Mouse (Mus musculus) layer of hippocampus, adult 18-20 months (tissue): ENCODE measurements around the gene Dok3. TPM values are rescaled to one million over a fixed set of nuclear protein-coding genes. Genes with fewer than 3 reads are reported as not detected.
A peak's percentile ranks its signal among the peaks of the same experiment; 100 is the strongest.

Experiments used
- DNase-seq, 2 experiments: peaks; one replicate each; pipeline ENCODE4 v3.0.0; 2022; ENCODE audit warnings: low spot score in 2 of 2
- total RNA-seq, 2 experiments: library from RNA; stranded (reverse); gene quantifications; 2 replicates each; pipeline ENCODE4 v1.2.3; 2021

The Dok3 gene
- total RNA-seq, 2 experiments from 2014 or later = 14.5 to 16.4 TPM

DNA sequence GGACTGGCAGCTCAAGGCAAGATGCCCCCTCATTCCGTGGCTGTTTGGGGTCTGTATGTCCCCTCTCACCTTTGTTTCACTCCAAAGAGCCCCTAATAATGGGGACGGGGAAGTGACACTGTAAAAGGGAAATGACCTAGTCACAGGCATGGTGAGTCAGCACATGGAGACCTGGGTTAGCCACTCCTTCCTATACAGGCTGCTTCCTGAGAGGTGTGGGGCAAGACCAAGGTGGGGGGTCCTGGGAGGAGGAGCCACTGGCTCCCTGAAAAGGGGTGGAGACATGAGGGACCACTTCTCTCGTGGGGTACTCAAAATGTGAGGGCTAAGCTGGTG, 18.8 kb downstream of the Dok3 start:
- DNase-seq = no peak

DNA sequence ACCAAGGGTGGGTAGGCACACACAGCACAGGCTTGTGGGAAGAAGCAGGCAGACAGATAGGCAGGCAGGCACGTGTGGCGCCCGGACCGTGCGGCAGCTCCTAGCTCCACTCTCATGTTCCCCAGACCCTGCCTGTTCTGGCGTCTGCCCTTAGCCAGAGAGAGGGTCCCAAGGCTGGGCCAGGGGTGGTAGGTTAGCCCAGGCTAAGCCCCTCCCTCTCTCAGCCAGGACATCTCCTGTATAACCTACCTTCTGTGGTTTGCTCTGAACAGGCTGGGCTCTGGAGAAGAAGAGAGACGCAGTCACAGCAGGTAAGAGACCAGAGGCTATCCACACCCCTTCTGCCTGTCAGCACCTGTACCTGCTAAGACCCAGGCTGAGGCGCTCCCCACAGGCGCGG, 20.6 kb downstream of the Dok3 start:
- no peak for DNase-seq

DNA sequence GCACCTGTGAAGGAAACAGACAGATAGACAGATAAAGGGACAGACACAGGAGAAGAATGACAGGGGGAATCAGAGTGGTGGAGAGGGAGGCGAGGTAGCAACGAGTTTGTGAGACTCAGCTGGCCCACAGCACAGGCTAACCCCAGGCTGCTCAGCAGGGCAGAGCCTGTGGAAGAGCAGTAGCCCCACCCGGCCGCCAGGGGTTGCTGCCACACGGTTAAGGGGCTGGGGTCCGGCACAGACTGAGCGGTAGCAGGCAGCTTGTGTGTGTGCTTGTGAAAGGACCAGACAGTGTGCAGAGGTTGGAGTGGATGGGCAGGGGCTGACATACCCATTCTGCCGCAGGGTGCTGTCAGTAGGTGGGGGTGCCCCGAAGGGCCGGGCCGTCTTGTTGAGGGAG, 21.2 kb downstream of the Dok3 start:
- DNase-seq = no peak

DNA sequence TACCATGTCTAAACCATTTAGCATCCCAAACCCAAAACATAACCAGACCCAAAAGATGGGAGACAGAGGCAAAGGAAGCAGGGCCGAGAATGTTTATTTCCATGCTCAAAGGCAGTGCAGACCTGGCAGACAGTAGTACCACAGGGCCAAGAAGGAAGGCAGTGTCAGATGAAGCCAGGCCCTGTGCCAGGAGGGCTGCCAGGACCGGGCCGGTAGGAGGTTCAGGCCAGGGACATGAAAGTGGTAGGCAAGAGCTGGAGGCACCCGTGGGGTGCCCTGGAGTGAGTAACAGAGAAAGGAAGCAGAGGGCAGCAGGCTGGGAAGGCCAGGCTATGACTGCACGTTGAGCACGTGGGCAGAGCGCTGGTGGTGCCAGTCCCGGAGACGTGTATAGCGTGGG, 22.4 kb downstream of the Dok3 start:
- no peak for DNase-seq

DNA sequence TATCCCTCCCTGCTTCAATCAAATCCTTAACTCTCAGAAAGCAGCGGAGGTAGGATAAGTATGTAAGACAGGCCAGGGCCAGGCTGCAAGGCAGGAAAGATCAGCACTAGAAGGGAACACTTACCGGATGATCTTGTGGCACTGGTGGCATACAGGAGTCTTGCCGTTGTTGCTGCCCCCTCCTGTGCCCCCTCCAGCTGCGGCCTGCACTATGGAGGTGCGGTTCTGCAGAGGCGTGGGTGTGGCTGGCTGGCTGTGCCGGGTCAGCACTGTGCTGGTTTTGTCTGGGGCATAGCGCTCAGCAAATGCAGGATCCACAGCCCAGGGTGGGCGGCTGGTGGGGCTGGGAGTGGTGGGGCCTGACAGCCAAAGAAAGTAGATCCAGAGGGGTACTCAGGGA, 23.3 kb downstream of the Dok3 start:
- DNase-seq = no peak

DNA sequence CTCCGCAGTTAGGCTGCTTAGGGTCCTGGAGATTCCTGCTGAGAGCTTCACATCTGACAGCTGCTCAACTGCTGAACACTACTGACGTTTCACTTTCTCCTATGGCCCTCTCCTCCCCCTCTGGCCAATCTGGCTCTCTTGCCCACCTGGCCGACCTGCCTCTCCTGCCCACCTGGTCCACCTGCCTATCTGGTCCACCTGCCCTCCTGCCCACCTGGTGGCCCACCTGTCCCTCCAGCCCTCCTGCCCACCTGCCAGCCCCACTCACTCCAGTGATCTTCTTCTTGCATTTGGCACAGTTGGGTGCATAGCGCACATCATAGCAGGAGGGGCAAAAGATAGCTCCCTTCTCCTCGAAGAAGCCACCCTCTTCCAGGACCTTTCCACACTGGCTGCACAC, 24.7 kb downstream of the Dok3 start:
- no peak for DNase-seq

DNA sequence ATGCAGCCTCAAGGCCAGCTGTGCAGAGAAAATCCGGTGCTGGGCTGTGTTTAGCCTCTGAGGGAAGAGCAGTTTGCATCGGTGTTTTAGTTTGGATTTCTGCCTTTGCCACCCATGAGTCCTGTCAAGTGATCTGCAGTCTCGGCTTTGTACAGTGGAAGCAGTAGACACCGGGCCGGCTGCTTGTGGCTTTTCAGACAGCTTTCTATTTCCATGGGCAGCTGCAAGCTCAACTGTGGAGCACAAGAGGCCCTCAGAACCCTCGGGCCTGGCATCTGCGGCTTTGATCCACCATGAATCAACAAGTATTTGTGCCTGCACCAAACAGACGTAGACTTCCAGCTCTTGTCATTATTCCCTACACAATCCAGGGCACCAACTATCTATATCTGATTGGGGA, 26.7 kb downstream of the Dok3 start:
- no peak for DNase-seq

DNA sequence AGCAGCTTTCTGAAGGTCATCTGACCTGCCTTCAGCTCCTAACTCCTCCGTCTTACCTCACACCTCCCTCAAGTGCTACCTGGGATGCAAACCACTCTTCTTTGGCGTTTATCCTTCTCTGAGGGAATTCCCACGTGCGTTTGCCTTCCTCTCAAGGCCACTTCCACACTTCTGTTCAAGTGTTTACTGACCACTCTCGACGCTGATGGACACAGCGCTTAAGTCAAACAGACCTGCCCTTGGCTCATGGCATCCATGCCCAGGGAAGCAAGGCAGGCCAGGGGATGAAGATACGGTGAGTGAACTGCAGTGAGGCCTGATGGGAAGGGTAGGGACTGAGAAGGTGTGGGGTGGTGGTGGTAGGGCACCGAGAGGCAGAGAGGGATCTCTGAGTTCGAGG, 28.5 kb downstream of the Dok3 start:
- DNase-seq = no peak

DNA sequence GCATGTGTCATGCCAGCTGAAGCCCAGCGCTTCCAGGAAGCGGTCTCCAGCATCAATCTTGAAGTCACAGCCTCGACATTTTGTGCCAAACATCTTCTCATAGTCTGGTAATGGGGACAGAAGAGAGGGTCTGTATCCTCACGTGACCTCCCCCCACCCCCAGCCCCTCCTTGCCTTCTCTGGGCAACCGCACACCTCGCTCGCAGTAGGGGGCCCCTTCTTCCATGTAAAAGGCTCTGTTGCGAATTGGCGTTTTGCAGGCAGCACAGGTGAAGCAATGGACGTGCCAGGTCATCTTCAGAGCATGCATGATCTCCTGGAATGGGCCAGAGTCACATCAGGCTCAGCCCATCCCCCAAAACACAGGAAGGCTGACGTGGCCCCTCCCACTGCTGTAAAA, 30.2 kb downstream of the Dok3 start:
- no peak for DNase-seq

DNA sequence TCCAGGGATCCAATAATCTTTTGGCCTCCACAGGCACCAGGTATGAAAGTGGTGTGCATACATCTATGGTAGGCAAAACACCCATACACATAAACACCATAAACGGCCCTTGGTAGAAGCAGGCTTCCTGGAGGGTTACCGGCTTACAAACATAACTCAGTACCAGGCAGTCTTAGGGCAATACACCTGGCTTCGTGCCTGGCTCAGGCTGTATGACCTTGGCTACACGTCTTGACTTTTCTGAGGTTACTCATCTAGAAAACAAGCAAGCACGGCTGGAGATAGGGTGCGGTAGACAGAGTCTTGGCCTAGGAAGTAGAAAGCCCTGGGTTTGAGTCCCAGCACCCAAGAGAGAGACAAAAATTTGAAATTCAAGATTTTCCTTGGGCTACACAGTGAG, 32.4 kb downstream of the Dok3 start:
- DNase-seq = no peak

DNA sequence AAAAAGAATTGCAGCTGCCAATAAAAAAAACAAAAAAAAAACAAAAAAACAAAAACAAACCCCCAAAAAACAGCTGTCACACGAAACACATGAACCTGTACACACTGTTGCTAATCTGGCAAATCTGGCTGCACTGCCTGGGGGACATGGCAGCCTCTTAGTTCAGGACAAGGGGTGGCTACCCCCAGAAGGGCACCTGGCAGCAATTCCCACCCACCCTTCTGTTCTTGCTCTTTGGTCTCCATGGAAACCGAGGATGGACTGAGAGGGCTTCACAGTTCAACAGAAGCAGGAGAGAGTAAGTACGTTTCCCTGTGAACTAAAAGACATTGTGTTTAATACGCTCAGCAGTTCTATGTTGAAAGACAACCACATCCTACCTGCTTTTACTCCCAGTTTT, 33.4 kb downstream of the Dok3 start:
- DNase-seq = no peak

DNA sequence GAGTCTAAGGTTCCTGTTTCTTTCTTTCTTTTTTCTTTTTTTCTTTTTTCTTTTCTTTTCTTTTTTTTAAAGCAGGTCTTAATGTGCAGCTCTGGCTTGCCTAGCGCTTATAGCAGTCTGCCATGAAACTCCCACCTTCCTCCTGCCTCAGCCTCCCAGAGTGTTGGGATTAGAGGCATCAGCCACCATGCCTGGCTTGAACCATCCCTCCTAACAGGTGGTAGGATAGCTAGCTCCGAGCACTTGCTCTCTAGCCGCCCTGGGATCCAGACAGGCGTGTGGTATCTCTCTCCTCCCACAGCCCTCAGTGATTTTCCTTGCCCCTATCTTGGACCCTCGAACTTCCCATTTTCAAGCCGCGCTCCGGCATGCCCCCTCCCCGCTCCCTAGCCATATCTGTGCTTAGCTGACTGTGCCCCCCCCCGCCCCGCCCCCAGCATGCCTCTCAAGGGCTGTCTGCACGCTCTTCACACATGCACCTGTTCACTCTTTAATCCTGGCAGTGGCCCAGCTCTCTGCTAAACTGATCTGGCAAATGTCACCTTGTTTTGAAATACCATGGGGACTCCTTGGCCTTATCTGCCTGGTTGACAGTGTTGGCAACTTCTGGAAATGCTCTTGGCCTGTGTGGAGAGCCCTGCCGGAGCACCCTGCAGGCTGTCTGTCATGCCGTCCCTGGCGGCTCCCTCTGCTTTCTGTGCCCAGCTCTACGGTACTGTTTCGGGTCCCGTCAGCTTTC, 34.0 kb downstream of the Dok3 start:
- peak in 1 of 2 experiments; percentile 77 for DNase-seq

DNA sequence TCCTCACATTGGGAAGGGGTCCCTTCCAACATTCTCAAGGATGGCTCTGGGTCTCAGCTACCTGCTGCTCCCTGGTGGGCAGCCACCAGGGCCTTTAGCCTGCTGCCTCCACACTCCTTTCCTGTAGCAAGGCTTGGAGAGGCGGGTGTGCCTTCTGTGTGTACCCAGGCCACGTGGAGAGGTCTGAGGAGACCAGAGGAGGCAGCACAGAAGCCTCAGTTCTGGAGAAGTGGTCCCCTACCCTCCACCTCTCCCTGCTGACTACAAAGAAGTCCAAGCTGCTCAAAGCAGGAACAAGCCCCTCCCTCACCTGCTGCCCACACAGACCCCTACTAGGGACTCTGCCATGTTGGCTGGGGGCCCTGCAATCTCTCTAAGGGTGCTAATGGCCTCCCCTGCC, 34.8 kb downstream of the Dok3 start:
- DNase-seq = no peak

DNA sequence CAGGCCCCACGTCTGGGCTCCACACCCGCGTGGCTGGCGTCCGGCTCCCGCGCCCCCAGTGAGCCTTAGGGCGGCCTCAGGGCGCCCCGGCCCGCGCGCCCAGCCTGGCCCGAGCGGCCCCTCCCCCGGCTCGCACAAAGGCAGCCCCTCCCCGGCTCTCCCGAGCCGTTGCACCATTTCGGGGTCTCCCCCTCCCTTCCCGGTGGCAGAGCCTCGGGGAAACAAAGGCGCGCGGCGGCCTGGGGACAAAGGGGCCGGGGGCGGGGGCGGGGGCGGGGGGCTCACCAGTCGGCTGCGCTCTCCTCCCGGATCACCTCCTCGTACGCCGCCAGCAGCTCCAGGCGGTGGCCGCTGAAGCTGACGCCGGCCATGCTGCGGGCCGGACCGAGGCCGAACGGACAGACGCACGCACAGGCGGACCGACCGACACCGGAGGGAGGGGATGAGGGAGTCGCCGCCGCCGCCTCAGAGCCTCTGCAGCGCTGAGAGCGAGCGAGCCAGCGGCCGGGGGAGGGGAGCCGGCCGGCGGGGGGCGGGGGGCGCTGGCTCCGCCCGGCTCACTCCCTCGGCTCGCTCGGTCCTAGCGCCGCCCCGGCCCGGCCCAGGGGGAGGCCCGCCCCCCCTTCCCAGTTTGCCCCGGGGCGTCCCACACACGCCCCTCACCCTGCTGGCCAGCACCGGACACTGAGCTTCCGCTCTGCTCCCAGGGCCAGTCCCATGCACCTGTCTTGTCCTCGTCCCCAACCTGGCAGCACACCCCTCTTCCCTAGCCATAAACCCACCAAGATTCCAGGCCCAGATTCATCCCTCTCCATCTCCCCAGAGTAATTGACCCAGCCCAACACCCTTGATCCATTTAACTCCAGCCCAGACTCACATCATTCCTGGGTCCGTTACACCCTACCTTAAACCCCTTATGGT, 41.3 kb downstream of the Dok3 start, which contains the start of gene Dbn1:
Gene Dbn1, minus strand, starts transcription at position 534 of the 921 bp plus-strand sequence.
- DNase-seq = no peak

DNA sequence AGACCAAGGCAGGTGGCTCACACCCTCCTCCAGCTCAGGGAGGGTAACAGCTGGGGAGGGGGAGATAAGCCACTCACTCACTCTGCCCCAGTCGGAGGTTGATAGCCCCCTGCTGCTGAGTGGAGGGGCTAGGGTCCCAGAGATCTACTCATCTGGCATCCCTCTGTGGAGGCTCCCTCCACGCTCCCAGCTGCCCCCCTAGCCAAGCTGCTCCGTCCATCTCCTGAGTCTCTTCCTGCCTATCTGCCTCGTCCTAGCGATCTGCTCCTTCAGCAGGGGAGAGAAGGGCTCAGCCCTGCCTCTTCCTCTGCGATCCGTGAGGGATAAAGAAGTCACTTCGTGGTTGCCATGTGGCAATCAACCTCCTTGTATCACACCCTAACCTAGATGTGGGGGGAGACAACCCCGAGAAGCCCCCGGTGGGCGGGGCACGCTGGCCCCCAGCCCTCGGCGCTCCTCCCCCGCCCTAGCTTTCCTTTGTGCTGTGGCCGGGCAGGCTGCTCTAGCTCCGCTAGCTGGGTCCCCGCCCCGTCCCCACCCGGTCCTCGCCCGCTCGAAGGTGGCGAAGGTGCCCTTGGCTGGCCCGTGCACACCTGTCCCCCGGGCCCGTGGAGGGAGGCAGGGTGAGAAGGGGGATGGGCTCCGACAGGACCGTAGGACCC, 42.0 kb downstream of the Dok3 start:
- DNase-seq = no peak

DNA sequence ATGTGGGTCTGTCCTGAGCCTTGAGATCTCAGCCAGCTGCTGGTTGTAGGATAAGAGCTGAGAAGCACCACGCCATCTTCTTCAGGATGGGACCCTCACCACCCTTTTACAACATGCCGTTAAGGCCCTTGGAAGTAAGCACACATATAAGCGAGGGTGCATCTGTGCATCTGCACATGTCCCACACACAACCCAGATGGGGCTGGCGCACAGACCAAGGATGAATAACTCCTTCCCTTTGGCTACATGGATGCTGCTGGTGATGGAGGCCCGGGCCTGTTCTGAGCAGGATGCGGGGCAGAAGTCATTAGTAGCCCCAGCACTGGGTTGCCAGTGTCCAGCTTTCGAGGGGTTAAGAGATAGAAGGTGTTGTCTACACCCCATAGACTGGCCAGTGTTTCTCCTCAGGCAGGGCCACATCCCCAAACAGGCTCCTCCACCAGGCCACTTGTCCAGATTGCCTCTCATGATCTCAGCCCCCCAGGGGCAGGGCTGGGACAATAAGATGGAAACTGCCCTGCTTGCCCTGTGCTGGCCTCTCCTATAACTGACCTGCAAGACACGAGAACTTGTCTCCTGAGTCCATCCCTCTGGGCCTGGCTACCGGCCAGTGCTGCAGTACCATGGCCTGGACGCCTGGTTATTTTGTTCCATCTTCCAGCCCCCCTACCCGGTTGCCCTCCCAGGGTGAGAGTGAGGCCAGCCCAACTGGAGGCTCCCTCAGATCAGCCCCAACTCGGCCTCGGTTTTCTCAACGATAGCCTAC, 42.9 kb downstream of the Dok3 start:
- no peak for DNase-seq

DNA sequence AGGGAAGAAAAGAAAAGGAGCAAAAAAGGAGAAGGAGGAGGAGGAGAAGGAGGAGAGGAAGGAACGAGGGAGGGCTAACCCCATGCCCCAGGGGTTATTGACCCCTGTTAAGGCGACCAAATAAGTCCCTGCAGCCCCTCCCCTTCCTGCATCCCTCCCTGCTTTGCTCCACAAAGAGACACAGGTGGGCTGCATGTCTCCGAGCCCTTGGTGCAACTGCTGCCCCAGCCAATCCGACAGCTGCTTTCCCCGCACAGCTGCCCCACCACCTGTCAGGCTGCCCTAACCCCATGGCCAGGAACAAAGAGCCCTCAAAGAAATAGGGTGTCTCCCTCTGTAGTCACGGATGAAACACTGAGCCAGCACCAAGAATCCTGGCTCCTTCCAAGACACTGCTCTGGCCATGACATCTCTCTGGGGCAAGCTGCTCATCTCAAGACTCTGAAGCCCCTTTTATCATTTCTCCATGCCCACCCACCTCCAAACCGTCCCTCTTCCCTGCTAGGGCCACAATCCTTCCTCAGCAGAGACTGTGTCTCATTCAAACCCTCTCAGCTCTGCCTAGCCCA, 44.5 kb downstream of the Dok3 start:
- DNase-seq = no peak

DNA sequence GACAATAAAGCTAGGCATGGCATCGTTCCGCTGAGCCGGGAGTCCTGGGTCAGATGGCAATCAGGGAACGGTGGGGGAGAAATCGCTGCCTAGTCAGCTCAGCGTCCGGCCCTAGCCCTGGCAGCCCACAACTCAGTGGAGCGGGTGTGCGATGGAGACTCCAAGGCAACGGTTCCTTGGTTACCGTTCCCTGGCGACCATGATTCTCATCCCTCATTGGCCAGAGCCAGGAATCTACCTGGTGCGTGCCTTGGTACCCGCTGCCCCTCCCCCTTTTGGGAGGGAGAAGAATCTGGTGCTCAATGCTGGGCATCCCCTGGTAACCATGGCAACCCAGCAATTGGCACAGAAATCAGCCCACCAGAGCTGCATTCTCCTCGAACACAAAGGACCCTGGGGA, 45.5 kb downstream of the Dok3 start:
- DNase-seq = peak; percentile 94 to 96

DNA sequence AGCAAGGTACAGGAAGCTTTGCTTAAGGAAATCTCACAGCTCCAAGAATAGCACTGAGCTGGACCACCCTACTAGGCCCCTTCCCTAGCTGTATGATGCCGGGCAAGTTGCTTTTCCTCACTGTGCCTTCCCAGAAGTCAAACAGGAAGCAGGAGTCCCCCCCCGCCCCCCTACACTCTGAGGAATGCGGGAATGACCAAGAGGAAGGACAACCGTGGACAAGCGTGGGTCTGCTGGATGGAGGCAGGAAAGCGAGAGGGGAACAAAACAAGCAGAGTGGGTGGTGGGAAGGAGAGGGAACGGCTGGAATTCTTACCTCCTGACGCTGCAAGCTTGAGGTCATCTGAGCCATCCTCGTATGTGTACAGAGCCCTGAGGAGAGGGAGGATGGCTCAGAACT, 46.0 kb downstream of the Dok3 start:
- no peak for DNase-seq

DNA sequence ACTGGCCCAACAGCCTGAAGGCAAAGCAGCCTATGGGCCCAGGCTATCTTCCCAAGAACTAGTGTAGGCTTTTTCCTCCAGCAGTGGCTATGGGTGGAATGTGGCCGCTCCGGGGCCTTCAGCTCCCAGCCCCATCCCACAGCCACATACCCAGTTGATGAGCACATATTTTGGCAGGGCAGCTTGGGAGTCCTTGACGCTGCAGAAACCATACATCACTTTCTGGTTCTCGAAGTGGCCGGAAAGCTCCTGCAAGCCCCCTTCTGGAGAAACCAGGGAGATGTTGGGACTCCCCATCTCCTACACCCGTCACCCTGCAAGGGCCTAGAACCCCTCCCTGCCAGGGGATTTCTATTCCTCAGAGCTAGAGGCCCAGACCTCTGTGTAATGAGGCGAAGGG, 46.6 kb downstream of the Dok3 start:
- DNase-seq = no peak

DNA sequence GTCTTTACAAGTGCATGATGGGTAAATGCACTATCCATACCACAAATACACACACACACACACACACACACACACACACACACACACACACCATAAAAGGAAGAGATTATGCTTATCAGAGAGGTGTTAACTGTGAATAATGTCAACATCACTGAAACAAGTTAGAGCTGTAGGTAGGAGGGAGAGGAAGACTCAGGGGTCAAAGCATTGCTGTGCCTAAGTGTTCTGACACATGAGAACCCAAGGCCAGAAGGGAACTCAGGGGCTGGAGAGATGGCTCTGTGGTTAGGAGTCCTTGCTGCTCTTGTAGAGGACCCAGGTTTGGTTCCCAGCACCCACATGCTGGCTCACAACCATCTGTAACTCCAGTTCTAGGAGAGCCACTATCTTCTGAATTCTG, 49.2 kb downstream of the Dok3 start:
- no peak for DNase-seq
